Mouse (Mus musculus) testis, adult 2 months (tissue): Measurements from ENCODE around the gene Nat9.

ENCODE experiments used
- CTCF ChIP-seq: fragments of 200-500 bp; IDR thresholded peaks from 2 replicates; pipeline ENCODE4 v1.5.1; 2012; ENCODE audit warnings: low read depth, mild to moderate bottlenecking, inconsistent platforms, low read length, moderate library complexity; ENCODE audit not compliant: control insufficient read depth, insufficient read depth, insufficient replicate concordance
- POLR2A ChIP-seq: fragments of 200-500 bp; IDR thresholded peaks from 2 replicates; pipeline ENCODE4 v1.6.1; 2012; ENCODE audit warnings: low read depth, mild to moderate bottlenecking, inconsistent platforms, low read length, moderate library complexity; ENCODE audit not compliant: control insufficient read depth

- no peak for TF ChIP-seq CTCF
- TF ChIP-seq POLR2A = no peak
Observed at GRCm38 (mm10) chr11:115167631-115168249, 19.9 kb downstream of the Nat9 start.
